In genomic region chr2:30985111-30986020, GRCm38 (mm10) we compare ENCODE assay signal across 8 mouse cellular contexts. TPM values are rescaled to one million over a fixed set of nuclear protein-coding genes. Genes with fewer than 3 reads are reported as not detected.
DNase-seq lines count a peak whose midpoint lies in the region; ATAC-seq and TF ChIP-seq lines count a peak whose summit lies in the region.

No protein-coding gene starts in this region.

- no peaks in the 10 kb centered on the region for H3K9me3 ChIP-seq in erythroblast, embryonic 14.5 days (ENCODE audit: control insufficient read depth, low read length)
- H3K9me3 ChIP-seq in intestine, postnatal 0 days (ENCODE audit: control insufficient read depth): no peaks in the 10 kb centered on the region
- no peaks in the 10 kb centered on the region for H3K9me3 ChIP-seq in hindbrain, postnatal 0 days (ENCODE audit: low read length)

- H3K4me2 ChIP-seq in intestine, postnatal 0 days (replicated peaks; ENCODE audit: low read depth): peak overlapping the region; percentile 35
- H3K4me2 ChIP-seq in hindbrain, postnatal 0 days (ENCODE audit: low read depth, low read length): no peak overlapping the region

- 12% methylated on average over 17 of the region's 17 CpGs for WGBS in intestine, postnatal 0 days
- 30% methylated on average over 17 of the region's 17 CpGs for WGBS in lung, adult 2 months
- 50% methylated on average over 17 of the region's 17 CpGs for WGBS in thymus, adult 2 months
- 34% methylated on average over 17 of the region's 17 CpGs for WGBS in hindbrain, postnatal 0 days

- DNase-seq in CD4-positive helper T cell, adult 2 months (ENCODE audit: low read depth, low spot score): peak; percentile 63
- peak; percentile 48 for DNase-seq in c-Kit-negative CD71-positive TER-119-positive erythroid progenitor cells, embryonic 14.5 days (ENCODE audit: low read depth, low spot score)
- DNase-seq in lung, adult 2 months: peak; percentile 74
- peak; percentile 44 for DNase-seq in thymus, adult 2 months
- no peak for DNase-seq in hindbrain, postnatal 0 days (ENCODE audit: low spot score)

- TF ChIP-seq CTCF in intestine, postnatal 0 days (IDR thresholded peaks at IDR 0.05; ENCODE audit: low read depth): no peak
- TF ChIP-seq CTCF in lung, adult 2 months (IDR thresholded peaks at IDR 0.05; ENCODE audit: insufficient read depth, low read length): no peak
- no peak for TF ChIP-seq CTCF in thymus, adult 2 months (IDR thresholded peaks at IDR 0.05; ENCODE audit: borderline replicate concordance, control insufficient read depth, extremely low read depth, insufficient read depth, low read length, poor library complexity)
- TF ChIP-seq CTCF in hindbrain, postnatal 0 days (IDR thresholded peaks at IDR 0.05; ENCODE audit: low read depth): no peak

- H3K4me3 ChIP-seq in erythroblast, embryonic 14.5 days (replicated peaks): peak overlapping the region; percentile 43
- H3K4me3 ChIP-seq in intestine, postnatal 0 days (ENCODE audit: low read depth, low read length): no peak overlapping the region
- H3K4me3 ChIP-seq in lung, adult 2 months (replicated peaks; ENCODE audit: extremely low read depth, low read depth, low read length): no peak overlapping the region
- no peak overlapping the region for H3K4me3 ChIP-seq in thymus, adult 2 months (ENCODE audit: control insufficient read depth, insufficient read depth, low read length)
- H3K4me3 ChIP-seq in hindbrain, postnatal 0 days (ENCODE audit: low read length): no peak overlapping the region

- no peak overlapping the region for H3K9ac ChIP-seq in intestine, postnatal 0 days (ENCODE audit: low read depth, low read length)
- H3K9ac ChIP-seq in hindbrain, postnatal 0 days (replicated peaks; ENCODE audit: low read length): no peak overlapping the region

- H3K27ac ChIP-seq in intestine, postnatal 0 days (ENCODE audit: low read depth, low read length): peak overlapping the region; percentile 3; the same call in 1 of the 2 replicates
- H3K27ac ChIP-seq in thymus, adult 2 months (ENCODE audit: control insufficient read depth, insufficient read depth, low read length): no peak overlapping the region
- no peak overlapping the region for H3K27ac ChIP-seq in hindbrain, postnatal 0 days

- H3K27me3 ChIP-seq in erythroblast, embryonic 14.5 days (ENCODE audit: control insufficient read depth): no peaks in the 10 kb centered on the region
- H3K27me3 ChIP-seq in intestine, postnatal 0 days (replicated peaks; ENCODE audit: control insufficient read depth, insufficient read depth, low read length): no peaks in the 10 kb centered on the region
- no peaks in the 10 kb centered on the region for H3K27me3 ChIP-seq in thymus, adult 2 months (ENCODE audit: control insufficient read depth, insufficient read depth, low read length)
- H3K27me3 ChIP-seq in hindbrain, postnatal 0 days (ENCODE audit: insufficient read depth, low read length): no peaks in the 10 kb centered on the region

- TF ChIP-seq POLR2A in lung, adult 2 months (IDR thresholded peaks at IDR 0.05; ENCODE audit: borderline replicate concordance, extremely low read depth, low read depth, low read length): peak; percentile 26; the same call in 1 of the 2 replicates
- no peak for TF ChIP-seq POLR2A in thymus, adult 2 months (IDR thresholded peaks at IDR 0.05; ENCODE audit: control insufficient read depth, extremely low read depth, insufficient read depth, low read length, poor library complexity)

- peaks cover 3% of the 10 kb centered on the region for H3K36me3 ChIP-seq in erythroblast, embryonic 14.5 days (ENCODE audit: control insufficient read depth)
- H3K36me3 ChIP-seq in intestine, postnatal 0 days (ENCODE audit: control insufficient read depth, insufficient read depth): no peaks in the 10 kb centered on the region
- no peaks in the 10 kb centered on the region for H3K36me3 ChIP-seq in thymus, adult 2 months (ENCODE audit: control insufficient read depth, insufficient read depth, low read length)
- H3K36me3 ChIP-seq in hindbrain, postnatal 0 days (ENCODE audit: insufficient read depth, low read length): no peaks in the 10 kb centered on the region

- ATAC-seq in erythroblast, adult 5-6 weeks (replicated peaks; ENCODE audit: low FRiP score, poor library complexity, severe bottlenecking): no peak
- ATAC-seq in intestine, postnatal 0 days: peak; percentile 46
- ATAC-seq in hindbrain, postnatal 0 days: no peak

- peaks cover 44% of the 10 kb centered on the region for H3K4me1 ChIP-seq in erythroblast, embryonic 14.5 days (ENCODE audit: control insufficient read depth)
- peaks cover 2% of the 10 kb centered on the region; the same call in 1 of the 2 replicates for H3K4me1 ChIP-seq in intestine, postnatal 0 days (replicated peaks; ENCODE audit: control insufficient read depth, insufficient read depth, low read length)
- H3K4me1 ChIP-seq in lung, adult 2 months (ENCODE audit: control insufficient read depth, insufficient read depth, low read length): peaks cover 7% of the 10 kb centered on the region
- H3K4me1 ChIP-seq in thymus, adult 2 months (replicated peaks; ENCODE audit: control insufficient read depth, insufficient read depth, low read length): peaks cover 18% of the 10 kb centered on the region
- H3K4me1 ChIP-seq in hindbrain, postnatal 0 days (ENCODE audit: insufficient read depth, low read length): no peaks in the 10 kb centered on the region

RNA-seq across cellular contexts. Expression of gene Usp20, which starts 3.3 kb away (rescaled TPM):
- polyA plus RNA-seq in erythroblast, embryonic 14.5 days (2012): 0.30 and 0.32 TPM in 2 replicates
- total RNA-seq in erythroblast, adult 5-6 weeks (2015; ENCODE audit: low replicate concordance): 0.19 and 0.42 TPM in 2 replicates
- 0.60 and 0.84 TPM in 2 replicates for total RNA-seq in erythroblast, adult 5-6 weeks (2017; ENCODE audit: low replicate concordance)
- 4.0 and 5.2 TPM in 2 replicates for polyA plus RNA-seq in intestine, postnatal 0 days (2015; fragmentation: Nextera tagmentation; extraction: Ambion mirVana)
- polyA plus RNA-seq in lung, adult 2 months (2012; rRNA removed): 14.6 and 18.5 TPM in 2 replicates
- polyA plus RNA-seq in thymus, adult 2 months (2012; rRNA removed): 21.0 and 24.9 TPM in 2 replicates
- total RNA-seq in hindbrain, postnatal 0 days (2014; rRNA removed): 43.0 and 49.9 TPM in 2 replicates
- polyA plus RNA-seq in hindbrain, postnatal 0 days (2015; fragmentation: Nextera tagmentation; extraction: Ambion mirVana): 30.4 and 32.0 TPM in 2 replicates

RNA-seq across cellular contexts. Expression of gene BC005624, which starts 3.4 kb away (rescaled TPM):
- 1.8 and 2.2 TPM in 2 replicates for polyA plus RNA-seq in erythroblast, embryonic 14.5 days (2012)
- 13.6 and 14.2 TPM in 2 replicates for total RNA-seq in erythroblast, adult 5-6 weeks (2015; ENCODE audit: low replicate concordance)
- 14.8 and 30.1 TPM in 2 replicates for total RNA-seq in erythroblast, adult 5-6 weeks (2017; ENCODE audit: low replicate concordance)
- 28.2 and 29.3 TPM in 2 replicates for polyA plus RNA-seq in intestine, postnatal 0 days (2015; fragmentation: Nextera tagmentation; extraction: Ambion mirVana)
- 19.7 and 33.2 TPM in 2 replicates for polyA plus RNA-seq in lung, adult 2 months (2012; rRNA removed)
- 29.8 and 37.9 TPM in 2 replicates for polyA plus RNA-seq in thymus, adult 2 months (2012; rRNA removed)
- 19.7 and 22.2 TPM in 2 replicates for total RNA-seq in hindbrain, postnatal 0 days (2014; rRNA removed)
- 84.8 and 89.5 TPM in 2 replicates for polyA plus RNA-seq in hindbrain, postnatal 0 days (2015; fragmentation: Nextera tagmentation; extraction: Ambion mirVana)

RNA-seq across cellular contexts. Expression of gene Tor1a, which starts 17.6 kb away (rescaled TPM):
- polyA plus RNA-seq in erythroblast, embryonic 14.5 days (2012): 4.8 and 6.5 TPM in 2 replicates
- total RNA-seq in erythroblast, adult 5-6 weeks (2015; ENCODE audit: low replicate concordance): 13.6 and 14.4 TPM in 2 replicates
- 15.8 and 45.9 TPM in 2 replicates for total RNA-seq in erythroblast, adult 5-6 weeks (2017; ENCODE audit: low replicate concordance)
- polyA plus RNA-seq in intestine, postnatal 0 days (2015; fragmentation: Nextera tagmentation; extraction: Ambion mirVana): 90.3 and 95.4 TPM in 2 replicates
- 33.3 and 37.4 TPM in 2 replicates for polyA plus RNA-seq in lung, adult 2 months (2012; rRNA removed)
- 61.1 and 65.7 TPM in 2 replicates for polyA plus RNA-seq in thymus, adult 2 months (2012; rRNA removed)
- total RNA-seq in hindbrain, postnatal 0 days (2014; rRNA removed): 62.4 and 64.0 TPM in 2 replicates
- 81.5 and 83.2 TPM in 2 replicates for polyA plus RNA-seq in hindbrain, postnatal 0 days (2015; fragmentation: Nextera tagmentation; extraction: Ambion mirVana)

RNA-seq across cellular contexts. Expression of gene Tor1b, which starts 32.6 kb away (rescaled TPM):
- polyA plus RNA-seq in erythroblast, embryonic 14.5 days (2012): 0.83 and 1.4 TPM in 2 replicates
- 6.5 and 7.1 TPM in 2 replicates for total RNA-seq in erythroblast, adult 5-6 weeks (2015; ENCODE audit: low replicate concordance)
- 10.8 and 12.7 TPM in 2 replicates for total RNA-seq in erythroblast, adult 5-6 weeks (2017; ENCODE audit: low replicate concordance)
- polyA plus RNA-seq in intestine, postnatal 0 days (2015; fragmentation: Nextera tagmentation; extraction: Ambion mirVana): 13.3 and 14.6 TPM in 2 replicates
- polyA plus RNA-seq in lung, adult 2 months (2012; rRNA removed): 23.6 and 30.2 TPM in 2 replicates
- polyA plus RNA-seq in thymus, adult 2 months (2012; rRNA removed): 35.5 and 41.7 TPM in 2 replicates
- 22.9 and 25.4 TPM in 2 replicates for total RNA-seq in hindbrain, postnatal 0 days (2014; rRNA removed)
- polyA plus RNA-seq in hindbrain, postnatal 0 days (2015; fragmentation: Nextera tagmentation; extraction: Ambion mirVana): 18.7 and 20.4 TPM in 2 replicates

RNA-seq across cellular contexts. Expression of gene Ptges, which starts 55.7 kb away (rescaled TPM):
- not detected in 2 replicates for polyA plus RNA-seq in erythroblast, embryonic 14.5 days (2012)
- 0.38 and 2.1 TPM in 2 replicates for total RNA-seq in erythroblast, adult 5-6 weeks (2015; ENCODE audit: low replicate concordance)
- 0.42 and 2.3 TPM in 2 replicates for total RNA-seq in erythroblast, adult 5-6 weeks (2017; ENCODE audit: low replicate concordance)
- polyA plus RNA-seq in intestine, postnatal 0 days (2015; fragmentation: Nextera tagmentation; extraction: Ambion mirVana): 2.8 and 3.6 TPM in 2 replicates
- polyA plus RNA-seq in lung, adult 2 months (2012; rRNA removed): 39.2 and 42.3 TPM in 2 replicates
- 10.1 and 12.3 TPM in 2 replicates for polyA plus RNA-seq in thymus, adult 2 months (2012; rRNA removed)
- total RNA-seq in hindbrain, postnatal 0 days (2014; rRNA removed): 3.6 and 13.3 TPM in 2 replicates
- polyA plus RNA-seq in hindbrain, postnatal 0 days (2015; fragmentation: Nextera tagmentation; extraction: Ambion mirVana): 8.4 and 9.0 TPM in 2 replicates
